Mouse (Mus musculus) right cerebral cortex, postnatal 36 days (tissue): ENCODE measurements around the gene Spata13.

Experiments
- DNase-seq, 2 experiments: peaks; one replicate each; pipeline ENCODE4 v3.0.0; 2022; ENCODE audit warnings: low spot score in 2 of 2, mixed read lengths in 1 of 2

Gene Spata13

GRCm38 (mm10) chr14:60633961-60634864 lies at the start of gene Spata13:
Gene Spata13 (plus strand): TSS chr14:60634001.
- peak; percentile 36 to 48 for DNase-seq

- DNase-seq: peak in 1 of 2 experiments; percentile 8
These were observed 46.9 kb upstream of the Spata13 start for GRCm38 (mm10) chr14:60586687-60587453.

- no peak for DNase-seq
These were observed 44.8 kb upstream of the Spata13 start for GRCm38 (mm10) chr14:60589001-60589400.

- no peak for DNase-seq
These were observed 41.5 kb upstream of the Spata13 start for GRCm38 (mm10) chr14:60592339-60592738.

GRCm38 (mm10) chr14:60592822-60593221 lies 41.0 kb upstream of the Spata13 start:
- peak; percentile 2 to 7 for DNase-seq

GRCm38 (mm10) chr14:60597571-60597970 lies 36.2 kb upstream of the Spata13 start:
- no peak for DNase-seq

GRCm38 (mm10) chr14:60599044-60599443 lies 34.8 kb upstream of the Spata13 start:
- DNase-seq: no peak

GRCm38 (mm10) chr14:60605564-60605963 lies 28.2 kb upstream of the Spata13 start:
- DNase-seq: no peak

- DNase-seq: no peak
These were observed 27.6 kb upstream of the Spata13 start for GRCm38 (mm10) chr14:60606194-60606593.

- DNase-seq: no peak
These were observed 26.1 kb upstream of the Spata13 start for GRCm38 (mm10) chr14:60607743-60608142.

- DNase-seq: no peak
These were observed 24.6 kb upstream of the Spata13 start for GRCm38 (mm10) chr14:60609160-60609559.

- no peak for DNase-seq
These were observed 21.1 kb upstream of the Spata13 start for GRCm38 (mm10) chr14:60612671-60613070.

- no peak for DNase-seq
These were observed 12.7 kb upstream of the Spata13 start for GRCm38 (mm10) chr14:60621076-60621475.

- no peak for DNase-seq
These were observed 8.3 kb upstream of the Spata13 start for GRCm38 (mm10) chr14:60625486-60625885.

GRCm38 (mm10) chr14:60629887-60630460 lies 3.8 kb upstream of the Spata13 start:
- no peak for DNase-seq

GRCm38 (mm10) chr14:60630981-60631380 lies 2.8 kb upstream of the Spata13 start:
- DNase-seq: no peak

GRCm38 (mm10) chr14:60634877-60635771 lies 1.3 kb downstream of the Spata13 start:
- no peak for DNase-seq

GRCm38 (mm10) chr14:60635911-60636607 lies 2.3 kb downstream of the Spata13 start:
- DNase-seq: no peak

GRCm38 (mm10) chr14:60636608-60636980 lies 2.8 kb downstream of the Spata13 start:
- no peak for DNase-seq

GRCm38 (mm10) chr14:60636996-60637395 lies 3.2 kb downstream of the Spata13 start:
- no peak for DNase-seq

- DNase-seq: no peak
These were observed 4.4 kb downstream of the Spata13 start for GRCm38 (mm10) chr14:60638159-60638558.
